Mouse (Mus musculus) left cerebral cortex, postnatal 36 days (tissue): ENCODE measurements around the gene Tmem204. TPM values are rescaled to one million over a fixed set of nuclear protein-coding genes. Genes with fewer than 3 reads are reported as not detected.

Experiments
- DNase-seq, 2 experiments: peaks; one replicate each; pipeline ENCODE4 v3.0.0; 2021 to 2022; ENCODE audit warnings: low spot score in 2 of 2, mixed read lengths in 1 of 2
- intact Hi-C: fragments of 180-260 bp; cut with DNase I; formaldehyde crosslinking; loops from one replicate; pipeline ENCODE4 v1.15.1; 2025
- total RNA-seq, 2 experiments: library from RNA; stranded (reverse); gene quantifications; 2 replicates each; pipeline ENCODE4 v1.2.3; 2021

The Tmem204 gene
- total RNA-seq, 2 experiments from 2014 or later = 9.1 to 10.3 TPM

DNA sequence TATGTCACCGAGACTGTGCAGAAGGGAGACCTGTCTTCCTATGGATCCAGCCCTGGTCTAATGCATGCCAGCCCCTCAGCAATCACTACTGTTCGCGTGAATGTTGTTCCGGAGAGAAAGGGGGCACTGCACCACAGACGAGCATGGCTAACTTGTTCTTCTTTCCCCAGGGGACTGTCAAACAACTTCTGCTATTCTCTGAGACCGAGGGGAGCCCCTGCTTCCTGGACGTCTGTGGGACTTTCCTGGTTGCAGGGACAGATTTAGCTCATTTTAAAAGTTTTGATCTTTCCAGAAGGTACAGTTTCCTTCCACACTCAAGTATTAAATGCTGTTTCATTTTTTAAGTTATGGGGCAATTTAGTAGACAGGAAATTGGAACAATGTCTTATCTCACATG lies 38.5 kb downstream of the Tmem204 start:
- DNase-seq = no peak
- intact Hi-C loops = loop anchor here (5.0 kb wide), 1 partner anchor 37 kb away; the partner anchor contains the start of gene Tmem204

DNA sequence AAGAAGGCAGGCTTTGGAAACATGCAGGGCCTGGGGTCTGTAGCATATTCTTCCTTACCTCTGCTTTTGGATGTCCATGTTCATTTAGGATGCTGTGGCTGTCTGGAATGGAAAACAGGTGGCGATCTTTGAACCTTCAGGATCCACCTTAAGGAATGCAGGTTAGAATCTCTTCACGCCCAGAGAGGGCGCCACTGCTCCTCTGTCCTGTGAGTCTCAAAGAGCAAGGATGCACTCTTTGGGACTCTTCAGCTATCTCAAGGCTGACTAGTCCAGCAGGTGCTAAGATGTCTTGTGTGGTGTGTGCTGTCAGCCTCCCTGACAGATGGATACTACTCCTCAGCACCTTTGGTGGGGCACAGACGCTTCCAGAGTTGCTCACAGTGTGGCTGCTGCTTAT lies 47.2 kb downstream of the Tmem204 start:
- no peak for DNase-seq
- intact Hi-C loops = no loop called here

DNA sequence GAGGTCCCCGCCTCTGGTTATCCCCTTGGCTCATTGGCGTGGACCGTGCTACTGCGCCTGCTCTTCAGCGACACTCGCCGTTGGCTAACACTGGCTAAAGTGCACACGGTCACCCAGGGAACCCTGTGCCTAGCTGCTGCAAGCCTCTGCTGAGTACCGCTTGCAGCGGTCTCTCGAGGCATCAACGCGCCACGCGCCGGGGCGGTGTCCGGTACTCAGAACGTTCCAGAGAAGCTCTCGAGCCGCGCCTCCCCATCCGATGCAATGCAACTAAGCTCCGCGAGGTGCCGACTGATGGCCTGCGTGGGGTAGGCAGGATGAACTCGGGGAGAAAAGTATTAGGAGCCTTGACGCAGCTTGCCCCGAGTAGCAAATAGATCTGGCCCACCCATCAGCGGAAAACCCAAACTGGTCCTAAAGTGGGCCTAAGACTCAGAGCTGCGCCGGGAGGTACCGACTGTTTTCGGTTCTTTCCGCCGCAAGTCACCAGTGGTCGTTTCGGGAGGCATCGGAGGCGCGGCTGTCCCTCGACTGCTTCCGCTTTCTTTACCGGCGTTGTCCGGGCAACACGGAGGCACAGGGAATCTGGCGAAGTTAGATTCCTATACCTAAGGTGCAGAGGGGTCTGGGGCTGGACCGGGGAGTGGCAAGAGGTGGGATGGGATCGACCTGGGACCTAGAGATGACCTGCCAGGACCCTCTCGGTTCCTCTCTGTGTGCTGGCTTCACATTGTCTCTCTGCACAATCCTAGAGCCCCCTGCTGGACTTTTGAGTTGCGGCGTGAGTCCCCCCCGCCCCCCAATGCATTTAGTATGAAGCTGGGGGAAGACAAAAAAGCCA lies 66.9 kb downstream of the Tmem204 start:
- peak; percentile 82 to 84 for DNase-seq
- intact Hi-C loops = loop anchor here (5.0 kb wide), 1 partner anchor 79 kb away; the partner anchor contains the start of gene Mapk8ip3

DNA sequence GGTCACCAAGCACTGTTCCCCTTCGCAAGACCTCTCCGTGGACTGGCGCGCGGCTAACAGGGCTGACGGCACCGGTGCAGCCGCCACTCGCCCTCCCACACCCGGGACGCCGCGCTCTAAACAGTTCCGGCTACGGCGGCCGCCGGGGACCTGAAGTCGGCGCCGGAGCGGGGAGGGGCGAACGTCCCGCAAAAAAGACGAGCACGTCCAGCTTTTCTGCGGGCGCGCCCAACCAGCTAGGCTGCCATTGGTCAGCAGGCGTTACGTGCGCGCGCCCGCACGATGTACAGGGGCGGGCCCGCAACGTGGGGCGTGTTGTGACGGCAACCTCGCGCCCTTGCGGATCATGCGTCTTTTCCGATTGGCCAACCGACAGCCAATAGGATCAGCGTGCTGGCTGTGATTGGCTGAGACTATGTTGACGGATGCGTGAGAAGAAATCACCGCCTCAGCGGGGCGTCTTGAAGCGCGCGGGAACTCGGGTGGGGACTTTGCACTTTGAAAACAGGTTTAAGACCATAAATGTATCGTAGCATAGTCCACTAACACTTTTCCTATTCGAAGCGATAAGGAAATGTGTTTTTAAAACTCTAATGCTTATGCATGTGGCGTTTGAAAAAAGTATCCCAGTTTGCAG lies 67.6 kb downstream of the Tmem204 start, which contains the start of the genes Cramp1l and Ift140:
Gene Cramp1l, minus strand, starts transcription at position 134 of the 637 bp plus-strand sequence.
Gene Ift140, plus strand, starts transcription at position 431 of the 637 bp plus-strand sequence.
- peak; percentile 99 to 100 for DNase-seq
- intact Hi-C loops = loop anchor here (5.0 kb wide), 1 partner anchor 78 kb away; the partner anchor contains the start of gene Mapk8ip3

DNA sequence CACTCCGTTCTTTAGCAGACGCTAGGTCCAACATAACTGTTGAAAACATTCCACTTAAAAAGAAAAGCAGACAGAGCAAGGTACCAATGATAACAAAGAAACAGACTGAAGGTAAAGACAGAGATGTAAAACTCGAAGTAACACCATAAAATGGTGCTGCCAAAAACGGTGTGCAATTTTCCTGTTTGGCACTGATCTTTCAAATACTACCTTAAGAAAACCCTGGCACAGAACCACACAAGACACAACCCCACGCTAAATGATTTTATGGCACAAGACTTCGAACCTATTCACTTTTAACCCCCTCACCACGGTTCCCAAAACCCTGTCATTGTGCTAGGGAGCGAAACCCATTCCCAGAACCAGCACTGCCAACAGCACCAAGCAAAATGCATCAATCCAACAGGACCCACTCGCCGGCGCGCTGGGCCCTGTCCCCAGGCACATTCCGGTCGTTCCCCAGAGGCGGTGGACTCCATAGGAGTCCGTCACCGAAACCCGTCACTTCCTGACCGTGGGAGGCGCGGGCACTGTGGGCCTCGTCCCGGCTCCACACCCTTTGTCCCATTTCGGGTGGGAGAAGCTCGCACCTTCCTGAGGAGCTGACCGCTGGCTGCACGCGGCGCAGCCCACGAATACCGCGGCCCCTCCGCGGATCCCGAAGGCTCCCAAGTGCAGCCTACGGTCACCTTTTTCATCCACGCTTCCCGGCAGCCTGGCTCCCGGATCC lies 68.4 kb downstream of the Tmem204 start:
- intact Hi-C loops = loop anchor here (5.0 kb wide), 1 partner anchor 78 kb away; the partner anchor contains the start of gene Mapk8ip3

DNA sequence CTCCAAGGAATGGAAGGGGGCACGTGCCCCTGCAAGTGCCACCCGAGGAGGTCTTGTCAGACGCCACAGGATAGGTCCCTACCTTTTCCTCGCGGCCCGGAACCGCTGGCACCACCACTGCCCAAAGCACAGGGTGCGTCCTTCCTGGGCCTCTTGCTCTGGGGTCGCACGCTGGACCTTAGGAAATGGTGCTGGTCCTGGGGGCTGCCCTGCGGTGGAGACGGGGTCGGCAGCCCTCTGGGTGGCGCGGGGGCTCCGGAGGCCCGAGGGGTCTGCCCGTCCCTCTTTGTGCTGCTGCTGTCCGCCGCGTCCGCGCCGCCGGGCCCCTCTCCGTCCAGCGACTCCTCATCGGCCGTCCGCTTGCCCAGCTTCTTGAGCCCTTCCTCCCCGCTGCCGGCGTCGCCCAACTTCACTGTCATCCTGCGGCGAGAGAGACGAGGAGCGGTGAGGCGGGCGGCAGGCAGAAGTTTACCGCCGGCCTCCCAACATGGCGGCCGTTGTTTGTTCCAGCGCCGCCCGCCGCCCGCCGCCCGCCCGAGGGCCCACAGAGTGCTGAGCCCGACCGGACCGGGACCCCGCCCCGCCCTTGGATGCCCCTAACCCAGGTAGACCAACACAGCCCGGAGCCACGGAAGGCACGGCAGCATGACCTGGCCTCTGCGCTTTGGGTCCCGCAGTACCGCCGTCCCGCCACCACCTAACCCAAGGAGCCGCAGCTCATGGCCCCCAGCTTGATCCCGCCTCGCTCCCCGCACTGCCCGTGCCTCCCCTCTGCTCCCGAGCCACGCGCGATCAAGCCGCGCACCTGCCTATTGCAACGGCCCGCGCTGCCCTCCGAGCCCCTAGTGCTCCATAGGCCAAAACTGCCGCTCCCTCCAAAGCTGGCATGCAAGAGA lies 69.5 kb downstream of the Tmem204 start:
- intact Hi-C loops = no loop called here

More for the DNA sequence above, 68.4 kb downstream of the Tmem204 start:
- DNase-seq = peak in 1 of 2 experiments; percentile 67

More for the DNA sequence above, 69.5 kb downstream of the Tmem204 start:
- DNase-seq = peak; percentile 8 to 10

Other genes starting within 250 kb of the Tmem204 start
- gene Hagh, start 243.4 kb downstream of the Tmem204 start, total RNA-seq = 100 to 1,000 TPM; 134 to 153 TPM
- gene Fahd1, start 233.2 kb downstream of the Tmem204 start, total RNA-seq = 10 to 100 TPM; 18.0 to 20.5 TPM
- gene Igfals, start 217.6 kb downstream of the Tmem204 start, total RNA-seq = not detected
- gene Nubp2, start 197.2 kb downstream of the Tmem204 start, total RNA-seq = 10 to 100 TPM; 31.4 to 34.8 TPM
- gene Spsb3, start 196.9 kb downstream of the Tmem204 start, total RNA-seq = 10 to 100 TPM; 56.4 to 63.7 TPM
- 10 to 100 TPM; 47.4 to 60.0 TPM for gene Eme2, start 188.5 kb downstream of the Tmem204 start, total RNA-seq
- gene Mrps34, start 188.5 kb downstream of the Tmem204 start, total RNA-seq = 10 to 100 TPM; 61.8 to 74.6 TPM
- 10 to 100 TPM; 41.4 to 54.3 TPM for gene Nme3, start 187.1 kb downstream of the Tmem204 start, total RNA-seq
- gene Mapk8ip3, start 146.6 kb downstream of the Tmem204 start, total RNA-seq = 100 to 1,000 TPM; 363 to 396 TPM
- 1 to 10 TPM; 4.8 to 5.7 TPM for gene Jpt2, start 122.9 kb downstream of the Tmem204 start, total RNA-seq
- gene Cramp1l, start 67.8 kb downstream of the Tmem204 start, total RNA-seq = 10 to 100 TPM; 28.6 to 29.0 TPM
- 10 to 100 TPM; 18.6 to 25.5 TPM for gene Ift140, start 67.5 kb downstream of the Tmem204 start, total RNA-seq
- 10 to 100 TPM; 24.3 to 30.0 TPM for gene Telo2, start 32.4 kb upstream of the Tmem204 start, total RNA-seq
- under 1 TPM; 0.67 to 0.91 TPM for gene Ptx4, start 37.2 kb upstream of the Tmem204 start, total RNA-seq
- 10 to 100 TPM; 49.9 to 55.2 TPM for gene Clcn7, start 49.8 kb upstream of the Tmem204 start, total RNA-seq
- gene Ccdc154, start 78.9 kb upstream of the Tmem204 start, total RNA-seq = under 1 TPM in 1 of 2 experiments, not detected in 1; 0.48 TPM
- not detected for gene Gm38655, start 91.9 kb upstream of the Tmem204 start, total RNA-seq
- 10 to 100 TPM; 20.3 to 20.6 TPM for gene BC003965, start 101.0 kb upstream of the Tmem204 start, total RNA-seq
- 10 to 100 TPM; 34.4 to 39.1 TPM for gene Unkl, start 104.8 kb upstream of the Tmem204 start, total RNA-seq
- 10 to 100 TPM; 80.5 to 80.8 TPM for gene Gnptg, start 156.5 kb upstream of the Tmem204 start, total RNA-seq
- gene Tsr3, start 156.6 kb upstream of the Tmem204 start, total RNA-seq = 10 to 100 TPM; 21.9 to 26.2 TPM
- 10 to 100 TPM; 12.3 to 24.4 TPM for gene Baiap3, start 172.8 kb upstream of the Tmem204 start, total RNA-seq
- gene Ube2i, start 191.0 kb upstream of the Tmem204 start, total RNA-seq = 100 to 1,000 TPM; 221 to 225 TPM
- gene Prss34, start 214.8 kb upstream of the Tmem204 start, total RNA-seq = not detected
- not detected for gene Prss28, start 225.1 kb upstream of the Tmem204 start, total RNA-seq
- gene Prss29, start 235.1 kb upstream of the Tmem204 start, total RNA-seq = not detected